Comparison of ENCODE assay signal across 7 mouse cellular contexts in the genomic region with DNA sequence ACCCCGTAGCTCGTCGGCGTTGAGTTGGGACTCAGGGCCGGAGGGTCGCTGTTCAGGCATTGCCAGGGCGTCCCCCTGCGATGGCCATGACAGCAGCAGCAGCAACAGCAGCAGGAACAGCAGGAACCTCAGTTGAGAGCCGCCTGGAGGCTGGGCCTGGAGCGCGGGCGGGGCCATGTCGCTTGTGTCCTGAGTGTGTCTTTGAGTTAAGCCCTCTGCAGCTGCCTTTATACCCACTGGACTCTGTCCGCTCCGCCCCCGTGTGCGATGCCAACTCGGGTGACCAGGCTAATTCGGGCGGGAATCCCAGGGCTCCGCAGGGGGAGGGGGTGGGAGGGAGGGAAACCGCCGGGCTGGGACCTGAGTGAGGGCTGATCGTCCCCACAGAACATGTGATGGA. TPM values are rescaled to one million over a fixed set of nuclear protein-coding genes. Genes with fewer than 3 reads are reported as not detected.
A peak's percentile ranks its signal among the peaks of the same experiment; 100 is the strongest.
DNase-seq lines count a peak whose midpoint lies in the region; ATAC-seq and TF ChIP-seq lines count a peak whose summit lies in the region.

No protein-coding gene starts in this region.

- TF ChIP-seq EP300 in MEL (IDR thresholded peaks at IDR 0.05; ENCODE audit: low read depth in 1 of 2, low read length in 2 of 2) = no peak

- peaks cover 2% of the 10 kb centered on the region for H3K79me3 ChIP-seq in C2C12 (ENCODE audit: low read depth)

- TF ChIP-seq POLR2A in MEL (IDR thresholded peaks at IDR 0.05; ENCODE audit: control insufficient read depth in 1 of 2, insufficient read depth in 1 of 2, low read depth in 1 of 2, low read length in 2 of 2, poor library complexity in 1 of 2) = 0 out of 4 replicates have a peak, but pooled peaks of 1 of the 2 experiments have one; percentile 20

- peak overlapping the region; percentile 80 for H3K9ac ChIP-seq in MEL (ENCODE audit: control insufficient read depth, low read depth, low read length, poor library complexity, severe bottlenecking)
- no peak overlapping the region for H3K9ac ChIP-seq in intestine, embryonic 14.5 days (ENCODE audit: low read length)
- peak overlapping the region; percentile 57 for H3K9ac ChIP-seq in liver, embryonic 16.5 days (ENCODE audit: low read depth, low read length)
- H3K9ac ChIP-seq in forebrain, postnatal 0 days = no peak overlapping the region

- H3K27me3 ChIP-seq in C2C12 (ENCODE audit: control insufficient read depth, insufficient read depth, insufficient read length) (no peaks in the 10 kb centered on the region), MEL (ENCODE audit: control insufficient read depth in 1 of 2, insufficient read depth in 2 of 2, low read length in 2 of 2) (no peaks in the 10 kb centered on the region)
- no peaks in the 10 kb centered on the region for H3K27me3 ChIP-seq in intestine, embryonic 14.5 days (replicated peaks; ENCODE audit: control insufficient read depth, insufficient read depth, low read length)
- peaks cover 6% of the 10 kb centered on the region for H3K27me3 ChIP-seq in liver, embryonic 16.5 days (ENCODE audit: control insufficient read depth, insufficient read depth, low read depth, low read length)
- H3K27me3 ChIP-seq in forebrain, postnatal 0 days (ENCODE audit: insufficient read depth, low read length) = no peaks in the 10 kb centered on the region; the same call in 1 of the 2 replicates

- H3K4me2 ChIP-seq in intestine, embryonic 14.5 days (ENCODE audit: low read length) = peak overlapping the region; percentile 71
- H3K4me2 ChIP-seq in liver, embryonic 16.5 days (ENCODE audit: low read depth, low read length) = peak overlapping the region; percentile 88
- H3K4me2 ChIP-seq in forebrain, postnatal 0 days (ENCODE audit: low read depth) = no peak overlapping the region

- no peak for TF ChIP-seq CTCF in C2C12 (IDR thresholded peaks at IDR 0.05; ENCODE audit: control insufficient read depth, insufficient read depth, insufficient read length)
- TF ChIP-seq CTCF in MEL (IDR thresholded peaks at IDR 0.05 in 2 of 3, conservative IDR thresholded peaks at IDR 0.05 in 1 of 3; ENCODE audit: control insufficient read depth in 1 of 3, insufficient read depth in 1 of 3, low read depth in 2 of 3, low read length in 3 of 3, poor library complexity in 1 of 3, severe bottlenecking in 1 of 3) = no peak
- TF ChIP-seq CTCF in forebrain, postnatal 0 days (IDR thresholded peaks at IDR 0.05; ENCODE audit: low read depth) = no peak

- WGBS in intestine, embryonic 14.5 days = 22% methylated on average over 24 of the region's 24 CpGs
- WGBS in liver, embryonic 16.5 days (ENCODE audit: insufficient replicate concordance) = 13% methylated on average over 24 of the region's 24 CpGs
- 24% methylated on average over 24 of the region's 24 CpGs for WGBS in forebrain, postnatal 0 days

- H3ac ChIP-seq in C2C12 (ENCODE audit: control insufficient read depth, insufficient read length, low read depth) = peak overlapping the region; percentile 67

- no peaks in the 10 kb centered on the region for H3K79me2 ChIP-seq in C2C12 (ENCODE audit: control insufficient read depth, insufficient read depth)
- H3K79me2 ChIP-seq in MEL (ENCODE audit: control insufficient read depth, insufficient read depth, low read length, poor library complexity) = no peaks in the 10 kb centered on the region; the same call in 1 of the 2 replicates

- no peak for ATAC-seq in intestine, embryonic 14.5 days (replicated peaks; ENCODE audit: low FRiP score, low TSS enrichment, low read depth)
- ATAC-seq in liver, embryonic 16.5 days (ENCODE audit: low read depth) = peak; percentile 23
- no peak for ATAC-seq in forebrain, postnatal 0 days

- H3K9me3 ChIP-seq in MEL (replicated peaks; ENCODE audit: insufficient read depth, low read length) = no peaks in the 10 kb centered on the region
- H3K9me3 ChIP-seq in intestine, embryonic 14.5 days (ENCODE audit: control insufficient read depth, low read length) = no peaks in the 10 kb centered on the region
- no peaks in the 10 kb centered on the region for H3K9me3 ChIP-seq in liver, embryonic 16.5 days (replicated peaks; ENCODE audit: control insufficient read depth, low read length)
- no peaks in the 10 kb centered on the region for H3K9me3 ChIP-seq in forebrain, postnatal 0 days (ENCODE audit: low read length)

- no peak for TF ChIP-seq RAD21 in MEL (IDR thresholded peaks at IDR 0.05; ENCODE audit: low read depth, low read length)

- H3K36me3 ChIP-seq in C2C12 (ENCODE audit: control insufficient read depth, insufficient read depth) = no peaks in the 10 kb centered on the region
- 0 out of 4 replicates have a peak, but pooled peaks cover 0 to 6% of the 10 kb centered on the region in 2 experiments for H3K36me3 ChIP-seq in MEL (ENCODE audit: control insufficient read depth in 1 of 2, insufficient read depth in 2 of 2, low read length in 2 of 2)
- no peaks in the 10 kb centered on the region for H3K36me3 ChIP-seq in intestine, embryonic 14.5 days (ENCODE audit: control insufficient read depth, insufficient read depth, low read length)
- no peaks in the 10 kb centered on the region for H3K36me3 ChIP-seq in liver, embryonic 16.5 days (ENCODE audit: control insufficient read depth, insufficient read depth)
- no peaks in the 10 kb centered on the region for H3K36me3 ChIP-seq in forebrain, postnatal 0 days (ENCODE audit: insufficient read depth)

- peak overlapping the region; percentile 83 for H3K27ac ChIP-seq in MEL (ENCODE audit: control insufficient read depth, low read depth, low read length)
- H3K27ac ChIP-seq in intestine, embryonic 14.5 days (ENCODE audit: low read depth) = no peak overlapping the region
- peak overlapping the region; percentile 88 for H3K27ac ChIP-seq in liver, embryonic 16.5 days (ENCODE audit: low read length)
- H3K27ac ChIP-seq in forebrain, postnatal 0 days (ENCODE audit: low read depth, low read length) = no peak overlapping the region

- DNase-seq in MEL (ENCODE audit: low read depth, low spot score) = peak; percentile 58
- peak; percentile 65 for DNase-seq in intestine, embryonic 14.5 days (ENCODE audit: low spot score)
- DNase-seq in layer of hippocampus, postnatal 25 days (ENCODE audit: extremely low spot score in 1 of 2, low spot score in 1 of 2) = no peak
- no peak for DNase-seq in c-Kit-positive CD71-positive TER-119-positive erythroid progenitor cells, embryonic 14.5 days (ENCODE audit: low spot score)
- DNase-seq in forebrain, postnatal 0 days = no peak

- H3K4me1 ChIP-seq in MEL (ENCODE audit: control insufficient read depth in 1 of 2, insufficient read depth in 2 of 2, low read length in 2 of 2) = peaks cover 6 to 21% of the 10 kb centered on the region in 2 experiments
- peaks cover 23% of the 10 kb centered on the region for H3K4me1 ChIP-seq in intestine, embryonic 14.5 days (replicated peaks; ENCODE audit: control insufficient read depth, insufficient read depth, low read length)
- H3K4me1 ChIP-seq in liver, embryonic 16.5 days (ENCODE audit: control insufficient read depth, low read depth, low read length) = peaks cover 47% of the 10 kb centered on the region
- H3K4me1 ChIP-seq in forebrain, postnatal 0 days (ENCODE audit: insufficient read depth) = 0 out of 2 replicates have a peak, but pooled peaks cover 3% of the 10 kb centered on the region

- H3K4me3 ChIP-seq in C2C12 (ENCODE audit: insufficient read depth, poor library complexity, severe bottlenecking) (peak overlapping the region; percentile 25), MEL (ENCODE audit: control insufficient read depth in 1 of 2, insufficient read depth in 1 of 2, low read depth in 2 of 2, low read length in 2 of 2) (peak overlapping the region; percentile 53 to 63)
- peak overlapping the region; percentile 23; the same call in 1 of the 2 replicates for H3K4me3 ChIP-seq in intestine, embryonic 14.5 days (ENCODE audit: low read depth, low read length)
- H3K4me3 ChIP-seq in liver, embryonic 16.5 days (ENCODE audit: low read depth, low read length) = peak overlapping the region; percentile 72
- no peak overlapping the region for H3K4me3 ChIP-seq in forebrain, postnatal 0 days (ENCODE audit: low read depth, low read length)

RNA-seq across cellular contexts. Expression of a gene that starts 0.8 kb away (rescaled TPM):
- polyA plus RNA-seq in C2C12 (2012; fragmentation: generic; extraction: Trizol) = 20.9 TPM
- 0.15 and 1.8 TPM in 2 replicates for total RNA-seq in MEL (2012; rRNA removed)
- under 1 TPM in 1 of 2 experiments, not detected in 1; 0.63 TPM for polyA plus RNA-seq in MEL (2012; ENCODE audit: insufficient read depth in 1 of 2, insufficient read length in 2 of 2, low read depth in 1 of 2, low replicate concordance in 2 of 2, missing spikeins in 1 of 2)
- polyA plus RNA-seq in intestine, embryonic 14.5 days (2014; fragmentation: Nextera tagmentation; extraction: Ambion mirVana) = 0.55 and 1.1 TPM in 2 replicates
- 2.7 and 3.1 TPM in 2 replicates for polyA plus RNA-seq in liver, embryonic 16.5 days (2015; fragmentation: Nextera tagmentation; extraction: Ambion mirVana)
- total RNA-seq in layer of hippocampus, postnatal 25 days (2021) = under 1 TPM in 1 of 2 experiments, not detected in 1; 0.26 TPM
- total RNA-seq in forebrain, postnatal 0 days (2014; rRNA removed) = 0.90 TPM in 1 of 2 replicates, not detected in the other
- 0.18 and 0.26 TPM in 2 replicates for polyA plus RNA-seq in forebrain, postnatal 0 days (2015; fragmentation: Nextera tagmentation; extraction: Ambion mirVana)

RNA-seq across cellular contexts. Expression of a gene that starts 15.5 kb away (rescaled TPM):
- polyA plus RNA-seq in C2C12 (2012; fragmentation: generic; extraction: Trizol) (not detected), MEL (2012; ENCODE audit: insufficient read depth in 1 of 2, insufficient read length in 2 of 2, low read depth in 1 of 2, low replicate concordance in 2 of 2, missing spikeins in 1 of 2) (1 to 10 TPM in 1 of 2 experiments, not detected in 1; 1.1 TPM)
- total RNA-seq in MEL (2012; rRNA removed) = 0.20 and 0.39 TPM in 2 replicates
- 1.2 and 2.0 TPM in 2 replicates for polyA plus RNA-seq in intestine, embryonic 14.5 days (2014; fragmentation: Nextera tagmentation; extraction: Ambion mirVana)
- 7.5 and 9.0 TPM in 2 replicates for polyA plus RNA-seq in liver, embryonic 16.5 days (2015; fragmentation: Nextera tagmentation; extraction: Ambion mirVana)
- total RNA-seq in layer of hippocampus, postnatal 25 days (2021) = 1 to 10 TPM in 1 of 2 experiments, under 1 TPM in 1; 0.63 to 1.0 TPM
- total RNA-seq in forebrain, postnatal 0 days (2014; rRNA removed) = 1.4 and 2.8 TPM in 2 replicates
- polyA plus RNA-seq in forebrain, postnatal 0 days (2015; fragmentation: Nextera tagmentation; extraction: Ambion mirVana) = 1.2 TPM in 2 replicates

RNA-seq across cellular contexts. Expression of a gene that starts 22.8 kb away (rescaled TPM):
- 193 TPM for polyA plus RNA-seq in C2C12 (2012; fragmentation: generic; extraction: Trizol)
- 80.2 and 84.9 TPM in 2 replicates for total RNA-seq in MEL (2012; rRNA removed)
- 100 to 1,000 TPM in 1 of 2 experiments, not detected in 1; 212 TPM for polyA plus RNA-seq in MEL (2012; ENCODE audit: insufficient read depth in 1 of 2, insufficient read length in 2 of 2, low read depth in 1 of 2, low replicate concordance in 2 of 2, missing spikeins in 1 of 2)
- polyA plus RNA-seq in intestine, embryonic 14.5 days (2014; fragmentation: Nextera tagmentation; extraction: Ambion mirVana) = 124 and 125 TPM in 2 replicates
- polyA plus RNA-seq in liver, embryonic 16.5 days (2015; fragmentation: Nextera tagmentation; extraction: Ambion mirVana) = 25.1 and 32.3 TPM in 2 replicates
- 100 to 1,000 TPM; 285 to 304 TPM for total RNA-seq in layer of hippocampus, postnatal 25 days (2021)
- 197 and 249 TPM in 2 replicates for total RNA-seq in forebrain, postnatal 0 days (2014; rRNA removed)
- polyA plus RNA-seq in forebrain, postnatal 0 days (2015; fragmentation: Nextera tagmentation; extraction: Ambion mirVana) = 204 and 221 TPM in 2 replicates

RNA-seq across cellular contexts. Expression of a gene that starts 28.8 kb away (rescaled TPM):
- polyA plus RNA-seq in C2C12 (2012; fragmentation: generic; extraction: Trizol) (34.9 TPM), MEL (2012; ENCODE audit: insufficient read depth in 1 of 2, insufficient read length in 2 of 2, low read depth in 1 of 2, low replicate concordance in 2 of 2, missing spikeins in 1 of 2) (10 to 100 TPM in 1 of 2 experiments, not detected in 1; 19.5 TPM)
- 12.6 and 13.7 TPM in 2 replicates for total RNA-seq in MEL (2012; rRNA removed)
- 65.5 and 65.9 TPM in 2 replicates for polyA plus RNA-seq in intestine, embryonic 14.5 days (2014; fragmentation: Nextera tagmentation; extraction: Ambion mirVana)
- 18.9 and 20.5 TPM in 2 replicates for polyA plus RNA-seq in liver, embryonic 16.5 days (2015; fragmentation: Nextera tagmentation; extraction: Ambion mirVana)
- total RNA-seq in layer of hippocampus, postnatal 25 days (2021) = 10 to 100 TPM; 21.1 to 25.1 TPM
- total RNA-seq in forebrain, postnatal 0 days (2014; rRNA removed) = 22.1 and 23.8 TPM in 2 replicates
- polyA plus RNA-seq in forebrain, postnatal 0 days (2015; fragmentation: Nextera tagmentation; extraction: Ambion mirVana) = 22.1 and 26.1 TPM in 2 replicates

RNA-seq across cellular contexts. Expression of a gene that starts 37.3 kb away (rescaled TPM):
- polyA plus RNA-seq in C2C12 (2012; fragmentation: generic; extraction: Trizol) (78.6 TPM), MEL (2012; ENCODE audit: insufficient read depth in 1 of 2, insufficient read length in 2 of 2, low read depth in 1 of 2, low replicate concordance in 2 of 2, missing spikeins in 1 of 2) (100 to 1,000 TPM in 1 of 2 experiments, not detected in 1; 189 TPM)
- 84.1 and 90.9 TPM in 2 replicates for total RNA-seq in MEL (2012; rRNA removed)
- polyA plus RNA-seq in intestine, embryonic 14.5 days (2014; fragmentation: Nextera tagmentation; extraction: Ambion mirVana) = 86.8 and 106 TPM in 2 replicates
- polyA plus RNA-seq in liver, embryonic 16.5 days (2015; fragmentation: Nextera tagmentation; extraction: Ambion mirVana) = 35.0 and 38.0 TPM in 2 replicates
- 10 to 100 TPM; 41.5 to 47.0 TPM for total RNA-seq in layer of hippocampus, postnatal 25 days (2021)
- 127 and 136 TPM in 2 replicates for total RNA-seq in forebrain, postnatal 0 days (2014; rRNA removed)
- 93.3 and 106 TPM in 2 replicates for polyA plus RNA-seq in forebrain, postnatal 0 days (2015; fragmentation: Nextera tagmentation; extraction: Ambion mirVana)

Comparison
In these comparisons a context has a peak if more than half of its experiments do, and no peak if none do; other contexts are left out.
1. DNase-seq: peak in MEL (single experiment) and intestine, embryonic 14.5 days (single experiment); none in layer of hippocampus, postnatal 25 days (0 of 2), c-Kit-positive CD71-positive TER-119-positive erythroid progenitor cells, embryonic 14.5 days (single experiment) and forebrain, postnatal 0 days (single experiment).
2. H3K27ac ChIP-seq: peak in MEL (single experiment) and liver, embryonic 16.5 days (single experiment); none in intestine, embryonic 14.5 days (single experiment) and forebrain, postnatal 0 days (single experiment).
3. H3K9ac ChIP-seq: peak in MEL (single experiment) and liver, embryonic 16.5 days (single experiment); none in intestine, embryonic 14.5 days (single experiment) and forebrain, postnatal 0 days (single experiment).